Mouse (Mus musculus) lung, postnatal 10 days (tissue): ENCODE data around the gene Psme2.
A peak's percentile ranks its signal among the peaks of the same experiment; 100 is the strongest.

Experiments used
- DNase-seq: peaks from one replicate; pipeline ENCODE4 v3.0.0; 2021

The Psme2 gene

DNA sequence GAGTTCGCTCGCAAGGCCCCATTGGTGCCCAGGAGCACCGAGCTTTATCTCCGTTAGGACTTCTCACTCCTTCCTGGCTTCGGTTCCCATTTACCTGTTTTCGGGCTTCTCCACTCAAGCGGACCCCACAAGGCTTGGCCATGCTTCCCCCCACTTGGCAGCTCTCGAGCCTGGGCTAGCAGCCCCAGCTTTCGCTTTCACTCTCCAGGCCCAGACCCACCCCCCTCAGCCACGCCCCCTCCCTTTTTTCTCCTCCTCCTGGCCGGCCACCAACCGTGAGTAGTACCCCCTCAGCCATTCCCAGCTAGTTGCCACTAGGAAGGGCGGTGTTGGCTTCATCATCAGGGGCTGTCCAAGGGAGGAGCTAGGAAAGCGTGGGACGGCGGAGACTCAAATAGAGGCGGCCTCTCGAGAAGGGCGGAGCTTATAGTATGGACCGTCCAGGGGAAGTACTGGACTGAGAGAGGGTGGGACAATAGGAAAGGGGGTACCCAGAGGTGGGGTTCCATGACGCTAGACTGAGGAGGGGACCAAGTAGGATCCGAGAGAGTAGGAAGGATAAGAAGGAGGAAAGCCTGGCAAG, at the start of gene Psme2:
Gene Psme2 (minus strand): TSS at position 366 of the 583 bp plus-strand sequence.
- DNase-seq, result peak; percentile 99

DNA sequence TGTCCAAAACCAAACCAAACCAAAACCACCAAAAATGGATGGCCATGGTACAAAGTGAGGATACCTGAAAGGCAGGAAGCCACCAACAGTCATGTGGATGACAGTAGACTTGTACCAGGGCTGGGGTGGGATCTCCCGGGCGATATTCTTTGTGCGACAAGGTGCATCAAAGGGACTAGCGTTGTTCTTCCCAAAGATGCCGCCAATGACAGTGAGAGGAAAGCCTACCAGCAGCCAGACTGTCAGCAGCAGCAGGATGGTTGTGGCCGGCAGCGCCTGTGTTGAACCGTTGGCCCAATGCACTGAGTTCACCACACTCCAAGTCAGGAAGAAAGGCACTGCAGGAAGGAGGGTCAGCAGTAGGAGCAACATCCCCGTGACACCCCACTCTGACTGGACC, 46.9 kb upstream of the Psme2 start, which contains the start of gene Gm49378:
Gene Gm49378 (minus strand): TSS at position 101 of the 400 bp plus-strand sequence.
- no peak for DNase-seq

DNA sequence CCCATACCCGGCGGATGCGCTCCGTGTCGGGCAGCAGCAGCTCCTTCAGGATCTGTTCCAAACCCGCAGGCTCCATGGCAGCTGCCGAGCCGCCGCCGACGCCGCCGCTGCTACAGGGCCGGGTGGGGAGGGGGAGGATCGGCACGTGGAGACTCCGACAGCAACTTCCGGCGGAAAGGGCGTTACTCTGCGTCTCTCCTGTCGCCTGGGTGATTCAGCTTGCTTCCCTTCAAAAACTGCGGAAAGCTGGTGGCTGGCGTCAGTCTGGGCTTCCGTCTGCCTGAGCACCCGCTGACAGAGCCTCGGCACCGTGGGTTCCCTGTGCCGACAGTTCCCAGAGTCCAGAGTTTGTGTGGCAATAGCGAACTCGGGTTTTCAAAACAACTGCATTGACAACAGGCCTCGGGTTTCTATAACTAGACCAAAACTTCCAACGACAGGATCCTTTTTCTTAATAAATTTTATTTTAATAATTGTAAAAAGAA, 44.7 kb upstream of the Psme2 start, which contains the start of gene Ipo4:
Gene Ipo4 (minus strand): TSS at position 435 of the 485 bp plus-strand sequence.
- DNase-seq, result peak; percentile 93

DNA sequence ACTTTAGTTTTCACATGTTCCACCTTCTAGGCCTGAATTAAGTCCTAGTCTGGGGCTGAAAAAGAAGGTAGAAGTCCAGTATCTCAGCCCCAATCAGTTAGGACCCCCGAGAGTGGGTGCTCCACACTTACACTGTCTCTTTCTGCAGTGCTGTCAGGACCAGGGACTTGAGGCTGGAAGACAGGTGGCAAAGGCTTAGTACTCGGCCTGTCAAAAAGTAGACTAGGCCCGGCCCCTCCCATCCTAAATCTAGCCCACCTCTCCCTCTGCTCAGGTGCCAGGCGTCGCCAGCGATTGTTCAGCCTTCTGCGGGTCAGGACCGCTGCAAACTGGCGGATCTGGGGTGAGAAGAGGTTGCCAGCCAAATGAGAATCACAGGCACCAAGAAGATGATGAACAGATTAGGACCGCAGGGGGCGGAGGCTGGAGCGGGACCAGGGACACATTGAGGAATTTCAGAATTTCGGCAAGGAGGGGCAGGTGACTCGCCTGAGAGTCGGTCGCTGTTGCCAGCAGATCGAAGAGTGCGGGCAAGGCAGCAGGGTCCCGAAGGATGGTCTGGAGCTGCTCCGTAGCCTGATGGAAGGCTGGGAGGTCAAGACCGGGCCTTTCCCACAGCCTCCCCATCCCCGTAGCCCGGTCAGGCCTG, 44.1 kb upstream of the Psme2 start:
- DNase-seq, result peak; percentile 41

DNA sequence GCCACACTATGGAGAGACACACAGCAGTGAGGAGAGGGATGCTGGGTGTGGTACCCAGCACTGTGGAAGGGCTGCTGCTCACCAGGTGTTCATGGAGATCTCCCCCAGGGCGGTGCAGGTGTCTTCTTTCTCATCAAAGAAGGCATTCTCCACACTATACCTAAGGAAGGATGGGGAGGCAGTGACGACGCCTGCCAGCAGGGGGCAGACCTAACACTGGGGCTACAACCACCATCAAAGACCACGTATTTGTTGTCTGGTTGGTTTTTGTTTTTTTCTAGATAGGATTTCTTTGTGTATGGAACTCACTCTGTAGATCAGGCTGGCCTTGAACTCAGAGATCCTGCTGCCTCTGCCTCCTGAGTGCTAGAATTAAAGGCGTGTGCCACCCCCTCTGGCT, 38.4 kb upstream of the Psme2 start:
- peak; percentile 67 for DNase-seq

DNA sequence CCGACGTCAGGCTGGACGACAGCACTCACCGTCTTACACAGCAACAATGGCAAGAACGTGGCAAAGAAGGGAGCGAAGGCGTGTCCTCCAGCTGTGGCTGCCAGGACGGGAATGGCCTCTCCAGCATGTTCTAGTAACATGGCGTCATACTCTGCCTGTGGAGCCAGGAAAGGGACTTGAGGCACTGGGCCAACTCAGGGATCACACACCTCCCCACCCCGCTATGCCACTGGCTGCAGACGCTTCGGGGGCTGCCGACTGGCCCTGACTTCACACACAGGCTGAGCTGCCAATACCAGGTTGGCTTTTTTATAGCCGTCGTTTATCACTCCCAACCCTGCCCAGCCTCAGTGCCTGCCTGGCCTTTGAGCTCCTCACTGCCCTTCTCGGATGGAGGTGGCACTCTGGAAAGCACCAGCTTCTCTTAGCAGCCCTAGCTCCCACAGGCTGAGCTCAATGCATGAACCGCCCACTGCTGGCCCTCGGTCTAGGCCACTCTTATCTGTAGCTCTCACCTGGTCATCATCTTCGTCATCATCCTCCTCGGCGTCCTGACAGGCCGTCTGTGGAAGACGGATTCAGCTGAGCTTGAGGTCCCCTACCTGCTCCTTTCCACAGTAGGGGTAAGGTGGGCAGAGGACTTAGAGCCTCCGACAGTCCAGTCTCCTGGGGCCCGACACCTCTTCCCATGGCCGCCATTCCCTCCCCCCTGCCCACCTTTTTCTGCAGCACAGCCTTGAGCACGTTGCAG, 37.3 kb upstream of the Psme2 start:
- DNase-seq, result no peak

DNA sequence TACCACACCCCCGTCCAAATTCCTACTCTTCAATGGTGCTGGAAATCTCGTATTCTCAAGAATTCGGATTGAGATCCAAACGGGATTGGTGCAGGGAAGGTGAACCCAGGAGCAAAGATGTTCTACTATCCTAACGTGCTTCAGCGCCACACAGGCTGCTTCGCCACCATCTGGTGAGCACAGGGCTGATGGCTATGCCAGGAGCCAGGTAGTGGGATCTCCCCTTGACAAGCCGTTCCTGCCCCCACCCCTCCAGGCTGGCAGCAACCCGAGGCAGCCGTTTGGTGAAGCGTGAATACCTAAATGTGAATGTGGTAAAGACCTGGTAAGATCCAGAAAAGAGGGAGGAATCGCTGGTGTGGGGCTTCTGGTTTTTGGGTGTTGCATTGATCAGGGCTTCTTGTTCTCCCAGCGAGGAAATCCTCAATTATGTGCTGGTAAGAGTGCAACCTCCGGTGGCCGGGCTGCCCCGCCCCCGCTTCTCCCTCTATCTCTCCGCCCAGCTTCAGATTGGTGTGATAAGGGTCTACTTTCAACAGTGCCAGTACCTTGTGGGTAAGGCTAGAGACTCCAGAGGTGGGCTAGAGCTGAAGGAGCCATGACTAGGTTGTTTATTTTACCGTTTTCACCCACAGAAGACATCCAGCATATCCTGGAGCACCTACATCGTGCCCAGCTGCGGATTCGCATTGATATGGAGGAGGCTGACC, 27.7 kb upstream of the Psme2 start:
- DNase-seq, result no peak

DNA sequence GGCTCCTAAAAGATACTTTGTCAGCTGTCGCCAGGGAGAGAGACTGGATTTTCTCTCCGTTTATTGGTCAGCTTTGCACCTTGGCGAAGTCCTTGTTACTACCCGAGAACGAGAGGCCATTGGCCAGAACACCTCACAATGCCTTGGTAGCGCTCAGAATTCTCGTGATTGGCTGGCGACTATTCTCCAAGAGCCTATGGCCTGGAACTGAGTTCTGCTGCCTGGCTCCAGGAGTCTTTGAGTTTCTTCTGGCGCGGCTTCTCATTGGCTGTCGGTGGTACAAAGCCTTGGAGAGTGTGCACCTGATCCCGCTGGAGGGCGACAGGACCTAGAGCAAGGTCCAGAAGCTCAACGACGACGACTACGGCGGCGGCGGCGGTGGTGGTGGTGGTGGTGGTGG, 26.9 kb upstream of the Psme2 start, which contains the start of gene Rec8:
Gene Rec8 (plus strand): TSS at position 216 of the 400 bp plus-strand sequence.
- peak; percentile 45 for DNase-seq

DNA sequence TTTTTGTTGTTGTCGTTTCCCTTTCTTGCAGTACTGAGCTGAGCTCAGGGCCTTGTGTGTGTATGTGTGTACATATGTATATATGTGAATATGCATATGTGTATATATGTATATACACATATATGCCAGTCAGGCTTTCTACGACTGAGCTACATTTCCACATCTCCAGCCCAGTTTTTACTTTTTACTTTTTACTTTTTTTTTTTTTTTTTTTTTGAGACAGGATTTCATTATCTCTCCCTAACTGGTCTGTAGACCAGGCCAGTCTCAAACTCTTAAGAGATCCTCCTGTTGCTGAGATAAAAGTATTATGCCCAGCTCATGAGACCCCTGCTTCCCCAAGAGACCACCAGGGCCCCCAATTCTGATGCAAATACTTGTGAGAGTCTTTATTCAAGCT, 25.9 kb upstream of the Psme2 start:
- DNase-seq, result no peak

DNA sequence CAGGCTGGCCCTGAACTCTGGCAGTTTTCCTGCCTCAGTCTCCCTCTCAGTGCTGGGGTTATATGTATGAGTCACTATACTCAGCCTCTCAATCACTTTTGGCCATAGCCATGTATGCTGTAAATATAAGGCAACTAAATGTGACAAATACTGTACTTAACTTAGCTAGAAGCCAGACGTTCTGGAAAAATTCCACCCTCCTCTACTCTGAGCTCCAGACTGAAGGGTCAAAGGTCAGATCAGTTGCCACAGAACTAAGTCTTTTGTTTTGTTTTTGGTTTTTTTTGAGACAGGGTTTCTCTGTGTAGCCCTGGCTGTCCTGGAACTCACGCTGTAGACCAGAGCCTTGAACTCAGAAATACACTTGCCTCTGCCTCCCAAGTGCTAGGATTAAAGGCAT, 25.0 kb upstream of the Psme2 start:
- no peak for DNase-seq

DNA sequence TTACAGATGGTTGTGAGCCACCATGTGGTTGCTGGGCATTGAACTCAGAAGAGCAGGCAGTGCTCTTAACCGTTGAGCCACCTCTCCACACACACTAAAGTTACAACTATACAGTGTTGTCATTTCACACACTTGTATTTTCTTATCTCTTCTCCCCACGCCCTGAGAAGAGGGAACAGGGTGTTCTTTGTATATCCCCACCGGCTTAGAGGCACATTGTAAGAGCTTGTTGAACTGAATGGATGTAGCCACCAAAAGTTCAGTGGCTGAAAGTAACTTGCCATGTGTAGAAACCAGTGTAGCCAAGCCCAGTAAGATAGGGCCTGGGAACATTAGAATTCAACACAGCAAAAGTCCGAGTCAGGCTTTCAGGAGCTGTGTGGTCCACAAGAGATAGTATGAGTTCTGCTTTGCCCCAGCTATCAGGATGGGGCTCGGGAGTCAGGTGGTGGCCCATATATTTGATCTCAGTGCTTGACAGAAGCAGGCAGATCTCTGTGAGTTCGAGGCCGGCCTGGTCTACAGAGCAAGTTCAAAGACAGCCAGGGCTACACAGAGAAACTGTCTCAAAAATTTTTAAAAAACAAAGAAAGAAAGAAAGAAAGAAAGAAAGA, 23.8 kb upstream of the Psme2 start:
- DNase-seq, result no peak

DNA sequence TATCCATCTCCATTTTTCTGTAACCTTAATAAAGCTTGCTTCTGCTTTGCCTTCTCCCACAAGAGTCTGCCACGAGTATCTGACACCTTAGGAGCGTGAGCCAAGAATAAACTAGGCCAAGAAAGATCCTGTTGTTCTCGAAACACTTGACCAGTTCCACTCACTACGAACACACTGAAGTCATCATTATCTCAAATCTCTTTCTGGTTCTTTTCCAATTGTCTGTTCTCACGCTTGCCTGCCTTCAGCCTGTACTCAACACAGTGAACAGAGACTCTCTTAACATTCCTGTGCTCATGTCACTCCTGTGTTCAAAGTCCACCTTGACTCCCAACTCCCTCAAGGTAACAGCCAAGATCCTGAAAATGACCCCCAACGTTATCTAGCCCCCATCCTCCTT, 22.4 kb upstream of the Psme2 start:
- DNase-seq, result no peak

DNA sequence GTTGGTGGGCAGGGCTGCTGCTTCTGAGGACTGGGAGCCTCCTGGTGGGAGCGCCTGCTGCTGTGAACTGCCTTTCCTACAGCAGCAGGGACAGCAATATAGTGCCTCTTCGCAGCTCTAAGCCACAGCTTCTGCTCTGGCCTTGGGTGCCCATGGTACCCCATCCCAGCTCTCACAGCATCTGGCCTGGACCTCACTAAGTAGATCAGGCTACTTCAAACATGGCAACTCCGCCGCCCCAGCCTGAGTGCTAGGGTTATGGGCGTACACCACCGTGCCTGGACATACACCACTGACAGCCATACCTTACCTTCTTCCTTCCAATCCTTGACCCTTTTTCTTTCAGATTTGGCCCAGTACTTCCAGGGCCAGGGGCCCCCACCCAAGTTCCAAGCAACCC, 17.4 kb upstream of the Psme2 start:
- DNase-seq, result no peak

DNA sequence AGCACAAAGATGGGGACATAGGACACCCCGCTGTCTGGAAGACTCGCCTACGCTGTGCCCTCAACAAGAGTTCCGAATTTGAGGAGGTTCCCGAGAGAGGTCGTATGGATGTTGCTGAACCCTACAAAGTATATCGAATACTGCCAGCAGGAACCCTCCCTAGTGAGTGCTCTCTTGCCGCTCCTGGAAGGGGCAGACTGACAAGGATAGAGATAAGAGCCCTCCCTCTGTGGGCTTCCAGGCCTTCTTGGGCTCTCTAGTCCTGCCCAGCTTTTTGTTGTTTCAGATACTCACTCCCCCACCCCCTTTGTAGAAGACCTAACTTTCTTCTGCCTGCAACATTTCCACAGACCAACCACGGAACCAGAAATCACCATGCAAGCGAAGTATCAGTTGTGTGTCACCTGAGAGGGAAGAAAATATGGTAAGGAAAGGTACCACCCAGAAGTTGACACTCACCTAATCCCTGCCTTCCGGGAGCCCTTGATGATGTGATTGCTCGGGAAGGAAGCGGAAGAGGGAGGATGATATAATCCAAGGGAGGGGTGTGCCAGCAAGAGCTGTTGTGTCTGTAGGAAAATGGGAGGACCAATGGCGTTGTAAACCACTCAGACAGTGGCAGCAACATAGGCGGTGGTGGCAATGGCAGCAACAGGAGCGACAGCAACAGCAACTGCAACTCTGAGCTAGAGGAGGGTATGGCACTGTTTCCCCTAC, 15.0 kb upstream of the Psme2 start:
- no peak for DNase-seq

DNA sequence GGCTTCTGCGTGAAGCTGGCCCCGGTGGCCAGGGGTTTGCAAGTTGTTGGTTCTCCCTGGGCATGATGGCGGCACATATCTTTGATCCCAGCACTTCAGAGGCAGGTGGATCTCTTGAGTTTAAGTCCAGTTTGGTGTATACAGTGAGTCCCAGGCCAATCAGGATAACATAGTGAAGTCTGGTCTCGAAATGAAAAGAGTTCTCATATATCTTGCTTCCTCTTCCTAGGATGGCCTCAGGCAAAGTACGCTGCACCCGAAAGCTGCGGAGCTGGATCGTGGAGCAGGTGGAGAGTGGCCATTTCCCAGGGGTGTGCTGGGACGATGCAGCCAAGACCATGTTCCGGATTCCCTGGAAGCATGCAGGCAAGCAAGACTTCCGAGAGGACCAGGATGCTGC, 13.9 kb upstream of the Psme2 start:
- no peak for DNase-seq

DNA sequence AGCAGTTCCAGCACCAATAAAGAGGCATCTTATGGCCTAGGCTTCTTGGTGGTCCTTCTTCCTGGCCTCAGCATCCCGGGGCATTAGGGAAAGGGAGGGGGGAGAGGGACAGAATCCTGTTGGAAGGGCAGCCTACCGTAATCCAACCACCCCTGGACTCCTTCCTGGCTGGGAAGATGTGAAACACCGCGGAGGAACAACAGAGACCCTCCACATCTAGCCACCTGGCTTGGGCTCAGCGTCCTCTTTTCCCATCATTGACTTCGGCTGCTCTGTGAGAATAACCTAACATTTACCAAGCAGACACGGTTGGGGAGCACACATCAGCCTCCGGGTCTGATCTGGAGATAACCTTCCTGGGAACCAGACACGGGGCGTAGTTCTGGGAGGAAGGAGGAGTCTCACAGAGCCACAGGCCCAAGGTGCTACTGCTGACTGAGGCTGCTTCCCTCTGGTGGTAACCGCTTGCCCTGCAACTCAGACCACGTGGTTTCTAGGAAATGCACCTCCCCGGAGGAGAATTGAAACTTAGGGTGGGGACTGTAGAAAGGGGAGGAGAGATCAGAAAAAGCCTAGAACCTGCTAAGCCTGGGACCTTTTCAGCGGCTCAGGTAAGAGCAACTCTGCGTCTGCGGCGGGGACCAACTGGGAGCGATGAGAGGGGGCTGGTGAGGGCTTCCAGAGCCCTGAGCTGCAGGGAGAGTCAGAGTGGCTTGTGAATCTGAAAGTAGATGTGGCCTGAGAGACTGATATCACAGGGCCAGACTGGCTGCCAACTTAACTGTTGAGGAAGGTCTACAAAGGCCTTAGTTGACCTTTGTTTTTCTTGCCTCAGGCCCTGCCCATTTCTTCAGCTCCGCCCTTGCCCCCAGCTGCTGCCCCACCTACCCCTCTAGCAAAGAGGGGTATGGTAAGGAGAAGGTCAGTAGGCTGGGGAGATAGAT, 13.0 kb upstream of the Psme2 start:
- DNase-seq, result peak; percentile 97

DNA sequence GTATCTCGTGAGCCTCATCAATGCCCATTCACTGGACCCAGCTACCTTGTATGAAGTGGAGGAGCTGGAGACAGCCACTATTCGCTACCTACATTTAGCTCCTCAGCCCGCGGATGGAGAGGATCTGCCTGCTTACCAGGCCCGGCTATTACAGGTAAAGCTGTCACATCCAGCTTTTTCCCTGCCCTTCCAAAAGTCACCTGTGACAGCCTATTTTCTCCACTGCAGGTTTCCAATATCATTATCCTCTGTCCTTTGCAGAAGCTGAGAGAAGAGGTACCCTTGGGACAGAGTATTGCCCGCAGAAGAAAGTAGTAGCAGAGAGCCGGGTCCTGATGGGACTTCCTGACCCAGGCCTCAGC, 12.3 kb upstream of the Psme2 start, which contains the start of gene Irf9:
Gene Irf9 (plus strand): TSS at position 301 of the 362 bp plus-strand sequence.
- no peak for DNase-seq

DNA sequence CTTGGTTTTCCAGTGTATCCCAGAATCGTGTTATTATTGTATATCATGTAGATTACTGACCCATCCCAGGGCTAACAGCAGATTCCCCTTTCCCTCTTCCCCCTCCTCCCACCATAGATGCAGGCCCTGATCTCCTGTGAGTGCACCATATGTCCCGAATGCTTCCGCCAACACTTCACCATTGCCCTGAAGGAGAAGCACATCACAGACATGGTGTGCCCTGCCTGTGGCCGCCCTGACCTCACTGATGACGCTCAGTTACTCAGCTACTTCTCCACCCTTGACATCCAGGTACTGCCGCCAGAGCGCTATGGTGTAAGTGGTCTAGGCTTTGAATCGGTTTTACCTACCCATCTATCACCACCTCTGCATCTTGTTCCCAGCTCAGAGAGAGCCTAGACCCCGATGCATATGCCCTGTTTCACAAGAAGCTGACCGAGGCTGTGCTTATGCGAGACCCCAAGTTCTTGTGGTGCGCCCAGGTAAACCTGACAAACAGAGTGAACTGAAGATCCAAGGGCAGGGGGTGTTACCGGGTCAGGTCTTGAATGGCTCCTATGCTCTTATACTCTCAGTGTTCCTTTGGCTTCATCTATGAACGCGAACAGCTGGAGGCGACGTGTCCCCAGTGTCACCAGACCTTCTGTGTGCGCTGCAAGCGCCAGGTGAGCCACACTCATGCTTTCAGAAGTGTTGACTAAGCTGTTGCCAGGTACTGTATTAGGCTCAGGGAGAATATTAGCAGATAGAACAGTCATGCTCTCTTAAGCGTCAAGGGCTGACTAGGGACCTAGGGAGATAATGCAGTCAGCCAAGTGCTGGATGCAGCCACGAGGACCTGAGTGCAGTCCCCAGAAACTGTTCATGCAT, 7.8 kb upstream of the Psme2 start:
- no peak for DNase-seq

DNA sequence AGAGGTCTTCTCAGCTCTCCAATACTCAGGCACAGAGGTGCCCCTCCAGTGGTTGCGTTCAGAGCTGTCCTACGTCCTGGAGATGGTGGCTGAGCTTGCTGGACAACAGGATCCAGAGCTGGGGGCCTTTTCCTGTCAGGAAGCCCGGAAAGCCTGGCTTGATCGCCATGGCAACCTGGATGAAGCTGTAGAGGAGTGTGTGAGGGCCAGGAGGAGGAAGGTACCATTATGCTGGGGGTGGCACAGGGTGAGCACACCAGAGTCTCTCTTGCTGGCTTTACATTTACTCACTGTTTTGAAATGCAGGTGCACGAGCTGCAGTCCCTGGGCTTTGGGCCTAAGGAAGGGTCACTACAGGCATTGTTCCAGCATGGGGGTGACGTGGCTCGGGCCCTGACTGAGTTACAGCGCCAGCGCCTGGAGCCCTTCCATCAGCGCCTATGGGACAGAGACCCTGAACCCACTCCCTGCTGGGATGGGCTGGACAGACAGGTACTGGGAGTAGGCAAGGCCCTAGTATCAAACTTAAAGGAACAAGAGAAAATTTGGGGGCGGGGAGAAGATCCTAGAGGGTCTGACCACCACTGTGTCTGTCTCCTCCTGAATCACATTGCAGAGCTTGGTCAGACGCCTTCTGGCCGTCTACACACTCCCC, 5.2 kb upstream of the Psme2 start:
- no peak for DNase-seq
